Comparison of ENCODE assay signal across 8 mouse cellular contexts in genomic region chr8:124863729-124864128, GRCm38 (mm10). TPM values are rescaled to one million over a fixed set of nuclear protein-coding genes. Genes with fewer than 3 reads are reported as not detected.
DNase-seq lines count a peak whose midpoint lies in the region; ATAC-seq and TF ChIP-seq lines count a peak whose summit lies in the region.

No protein-coding gene starts in this region.

- no peak for ATAC-seq in kidney, embryonic 14.5 days (ENCODE audit: low FRiP score, low TSS enrichment)
- ATAC-seq in G1E (ENCODE audit: extremely low read depth, insufficient number of reproducible peaks, low FRiP score, poor library complexity, severe bottlenecking): peak; percentile 16; the same call in 1 of the 2 replicates
- ATAC-seq in forebrain, embryonic 15.5 days (replicated peaks): no peak
- no peak for ATAC-seq in liver, embryonic 16.5 days (ENCODE audit: low read depth)

- H3K9me3 ChIP-seq in kidney, embryonic 14.5 days (ENCODE audit: control insufficient read depth, low read length): no peaks in the 10 kb centered on the region
- H3K9me3 ChIP-seq in G1E (replicated peaks): no peaks in the 10 kb centered on the region
- no peaks in the 10 kb centered on the region for H3K9me3 ChIP-seq in forebrain, embryonic 15.5 days
- H3K9me3 ChIP-seq in liver, embryonic 16.5 days (replicated peaks; ENCODE audit: control insufficient read depth, low read length): no peaks in the 10 kb centered on the region

- peaks cover 9% of the 10 kb centered on the region; the same call in 1 of the 2 replicates for H3K4me1 ChIP-seq in kidney, embryonic 14.5 days (ENCODE audit: control insufficient read depth, insufficient read depth, low read length)
- H3K4me1 ChIP-seq in G1E (ENCODE audit: insufficient read depth, low read depth, low read length): peaks cover 65% of the 10 kb centered on the region
- peaks cover 21% of the 10 kb centered on the region for H3K4me1 ChIP-seq in forebrain, embryonic 15.5 days
- H3K4me1 ChIP-seq in liver, embryonic 16.5 days (ENCODE audit: control insufficient read depth, low read depth, low read length): peaks cover 37% of the 10 kb centered on the region

- DNase-seq in kidney, postnatal 36 days: no peak
- DNase-seq in G1E (ENCODE audit: low spot score): no peak
- DNase-seq in thymus, postnatal 4 days: peak; percentile 12
- DNase-seq in adrenal gland, adult 8-10 months: no peak
- no peak for DNase-seq in gastrocnemius, adult 18-20 months (ENCODE audit: low spot score)

- WGBS in kidney, embryonic 14.5 days: 12% methylated on average over 8 of the region's 8 CpGs
- WGBS in forebrain, embryonic 15.5 days: 22% methylated on average over 8 of the region's 8 CpGs
- WGBS in liver, embryonic 16.5 days (ENCODE audit: insufficient replicate concordance): 1% methylated on average over 8 of the region's 8 CpGs

- peak overlapping the region; percentile 93 for H3K4me3 ChIP-seq in kidney, embryonic 14.5 days (ENCODE audit: low read length)
- peak overlapping the region; percentile 99 for H3K4me3 ChIP-seq in G1E (ENCODE audit: low read depth, low read length)
- peak overlapping the region; percentile 91 for H3K4me3 ChIP-seq in forebrain, embryonic 15.5 days
- H3K4me3 ChIP-seq in liver, embryonic 16.5 days (ENCODE audit: low read depth, low read length): peak overlapping the region; percentile 96

- peak overlapping the region; percentile 98 for H3K9ac ChIP-seq in kidney, embryonic 14.5 days (ENCODE audit: low read depth, low read length)
- peak overlapping the region; percentile 93 for H3K9ac ChIP-seq in forebrain, embryonic 15.5 days (replicated peaks)
- H3K9ac ChIP-seq in liver, embryonic 16.5 days (ENCODE audit: low read depth, low read length): peak overlapping the region; percentile 92

- H3K4me2 ChIP-seq in kidney, embryonic 14.5 days (replicated peaks; ENCODE audit: low read depth, low read length): peak overlapping the region; percentile 83
- peak overlapping the region; percentile 81 for H3K4me2 ChIP-seq in forebrain, embryonic 15.5 days (replicated peaks)
- peak overlapping the region; percentile 82 for H3K4me2 ChIP-seq in liver, embryonic 16.5 days (ENCODE audit: low read depth, low read length)

- no peaks in the 10 kb centered on the region for H3K27me3 ChIP-seq in kidney, embryonic 14.5 days (ENCODE audit: control insufficient read depth, insufficient read depth, low read length)
- H3K27me3 ChIP-seq in G1E (ENCODE audit: insufficient read depth, low read length): no peaks in the 10 kb centered on the region
- no peaks in the 10 kb centered on the region for H3K27me3 ChIP-seq in forebrain, embryonic 15.5 days
- no peaks in the 10 kb centered on the region for H3K27me3 ChIP-seq in liver, embryonic 16.5 days (ENCODE audit: control insufficient read depth, insufficient read depth, low read depth, low read length)

- H3K27ac ChIP-seq in kidney, embryonic 14.5 days (ENCODE audit: low read depth, low read length): peak overlapping the region; percentile 92; the same call in 1 of the 2 replicates
- peak overlapping the region; percentile 86; the same call in 1 of the 2 replicates for H3K27ac ChIP-seq in forebrain, embryonic 15.5 days (replicated peaks)
- H3K27ac ChIP-seq in liver, embryonic 16.5 days (ENCODE audit: low read length): peak overlapping the region; percentile 89

- no peak for TF ChIP-seq CTCF in G1E (IDR thresholded peaks at IDR 0.05; ENCODE audit: low read depth, low read length)

- peaks cover 18% of the 10 kb centered on the region for H3K36me3 ChIP-seq in kidney, embryonic 14.5 days (ENCODE audit: control insufficient read depth, insufficient read depth, low read length)
- peaks cover 64% of the 10 kb centered on the region for H3K36me3 ChIP-seq in G1E (replicated peaks)
- H3K36me3 ChIP-seq in forebrain, embryonic 15.5 days: peaks cover 20% of the 10 kb centered on the region
- H3K36me3 ChIP-seq in liver, embryonic 16.5 days (ENCODE audit: control insufficient read depth, insufficient read depth): peaks cover 8% of the 10 kb centered on the region

RNA-seq across cellular contexts. Expression of gene 2810004N23Rik, which starts 0.8 kb away (rescaled TPM):
- polyA plus RNA-seq in kidney, embryonic 14.5 days (2014; fragmentation: Nextera tagmentation; extraction: Ambion mirVana): 47.5 and 52.9 TPM in 2 replicates
- total RNA-seq in G1E (2014; fragmentation: Nextera tagmentation): 49.3 and 61.9 TPM in 2 replicates
- total RNA-seq in G1E (2017): 73.7 and 74.1 TPM in 2 replicates
- 41.9 and 52.6 TPM in 2 replicates for polyA plus RNA-seq in G1E (2012)
- 34.0 and 40.5 TPM in 2 replicates for polyA plus RNA-seq in forebrain, embryonic 15.5 days (2015; fragmentation: Nextera tagmentation; extraction: Ambion mirVana)
- polyA plus RNA-seq in liver, embryonic 16.5 days (2015; fragmentation: Nextera tagmentation; extraction: Ambion mirVana): 14.7 and 16.9 TPM in 2 replicates
- total RNA-seq in adrenal gland, adult 8-10 months (2022): 10 to 100 TPM; 27.5 to 31.3 (median 29.2) TPM
- total RNA-seq in gastrocnemius, adult 18-20 months (2021): 10 to 100 TPM; 32.1 to 33.6 TPM

RNA-seq across cellular contexts. Expression of gene Gnpat, which starts 0.9 kb away (rescaled TPM):
- 79.3 and 122 TPM in 2 replicates for polyA plus RNA-seq in kidney, embryonic 14.5 days (2014; fragmentation: Nextera tagmentation; extraction: Ambion mirVana)
- total RNA-seq in G1E (2014; fragmentation: Nextera tagmentation) (125 and 146 TPM in 2 replicates), G1E (2017) (129 and 131 TPM in 2 replicates)
- 80.5 and 128 TPM in 2 replicates for polyA plus RNA-seq in G1E (2012)
- polyA plus RNA-seq in forebrain, embryonic 15.5 days (2015; fragmentation: Nextera tagmentation; extraction: Ambion mirVana): 89.5 and 93.0 TPM in 2 replicates
- 33.8 and 34.8 TPM in 2 replicates for polyA plus RNA-seq in liver, embryonic 16.5 days (2015; fragmentation: Nextera tagmentation; extraction: Ambion mirVana)
- total RNA-seq in adrenal gland, adult 8-10 months (2022): 100 to 1,000 TPM in 3 of 4 experiments, 10 to 100 TPM in 1; 93.8 to 131 (median 107) TPM
- 100 to 1,000 TPM; 138 to 151 TPM for total RNA-seq in gastrocnemius, adult 18-20 months (2021)

RNA-seq across cellular contexts. Expression of gene Exoc8, which starts 33.8 kb away (rescaled TPM):
- polyA plus RNA-seq in kidney, embryonic 14.5 days (2014; fragmentation: Nextera tagmentation; extraction: Ambion mirVana): 5.4 and 8.1 TPM in 2 replicates
- total RNA-seq in G1E (2014; fragmentation: Nextera tagmentation): 14.4 and 15.1 TPM in 2 replicates
- total RNA-seq in G1E (2017): 22.8 and 24.8 TPM in 2 replicates
- 10.4 and 10.9 TPM in 2 replicates for polyA plus RNA-seq in G1E (2012)
- polyA plus RNA-seq in forebrain, embryonic 15.5 days (2015; fragmentation: Nextera tagmentation; extraction: Ambion mirVana): 14.4 and 15.5 TPM in 2 replicates
- 3.1 and 3.6 TPM in 2 replicates for polyA plus RNA-seq in liver, embryonic 16.5 days (2015; fragmentation: Nextera tagmentation; extraction: Ambion mirVana)
- total RNA-seq in adrenal gland, adult 8-10 months (2022): 10 to 100 TPM; 22.1 to 28.1 (median 25.0) TPM
- total RNA-seq in gastrocnemius, adult 18-20 months (2021): 1 to 10 TPM; 6.9 to 7.4 TPM

RNA-seq across cellular contexts. Expression of gene Sprtn, which starts 34.0 kb away (rescaled TPM):
- 6.6 and 9.1 TPM in 2 replicates for polyA plus RNA-seq in kidney, embryonic 14.5 days (2014; fragmentation: Nextera tagmentation; extraction: Ambion mirVana)
- total RNA-seq in G1E (2014; fragmentation: Nextera tagmentation) (42.4 and 43.5 TPM in 2 replicates), G1E (2017) (34.7 and 35.8 TPM in 2 replicates)
- 13.0 and 21.7 TPM in 2 replicates for polyA plus RNA-seq in G1E (2012)
- 11.9 and 12.0 TPM in 2 replicates for polyA plus RNA-seq in forebrain, embryonic 15.5 days (2015; fragmentation: Nextera tagmentation; extraction: Ambion mirVana)
- polyA plus RNA-seq in liver, embryonic 16.5 days (2015; fragmentation: Nextera tagmentation; extraction: Ambion mirVana): 4.8 and 4.9 TPM in 2 replicates
- total RNA-seq in adrenal gland, adult 8-10 months (2022): 10 to 100 TPM; 19.4 to 23.6 (median 21.5) TPM
- total RNA-seq in gastrocnemius, adult 18-20 months (2021): 1 to 10 TPM; 5.5 to 5.9 TPM
